Mouse (Mus musculus): Measurements from ENCODE around the gene Slc7a14. TPM values are rescaled to one million over a fixed set of nuclear protein-coding genes. Genes with fewer than 3 reads are reported as not detected.

The Slc7a14 gene
- polyA plus RNA-seq, 1 experiment, result 0.05 TPM

- TF ChIP-seq CTCF (IDR thresholded peaks at IDR 0.05; ENCODE audit: insufficient read depth, low read length), result no peak
- TF ChIP-seq POLR2A (IDR thresholded peaks at IDR 0.05; ENCODE audit: borderline replicate concordance, extremely low read depth, low read depth, low read length), result no peak
- 65% methylated on average over 17 of the region's 17 CpGs for WGBS
- H3K4me1 ChIP-seq (ENCODE audit: control insufficient read depth, insufficient read depth, low read length), result no peaks in the 10 kb centered on the region
- H3K4me3 ChIP-seq (replicated peaks; ENCODE audit: extremely low read depth, low read depth, low read length), result no peak overlapping the region
- no peak for DNase-seq
These were observed 110.9 kb downstream of the Slc7a14 start for GRCm38 (mm10) chr3:31199162-31199877.

- no peak for TF ChIP-seq POLR2A (IDR thresholded peaks at IDR 0.05; ENCODE audit: borderline replicate concordance, extremely low read depth, low read depth, low read length)
- TF ChIP-seq CTCF (IDR thresholded peaks at IDR 0.05; ENCODE audit: insufficient read depth, low read length), result no peak
- no peaks in the 10 kb centered on the region for H3K4me1 ChIP-seq (ENCODE audit: control insufficient read depth, insufficient read depth, low read length)
- no peak for DNase-seq
- no peak overlapping the region for H3K4me3 ChIP-seq (replicated peaks; ENCODE audit: extremely low read depth, low read depth, low read length)
- WGBS, result 46% methylated on average over 10 of the region's 10 CpGs
These were observed 118.8 kb downstream of the Slc7a14 start for GRCm38 (mm10) chr3:31191402-31191801.

GRCm38 (mm10) chr3:31190342-31190741, 119.8 kb downstream of the Slc7a14 start:
- no peak for DNase-seq
- TF ChIP-seq CTCF (IDR thresholded peaks at IDR 0.05; ENCODE audit: insufficient read depth, low read length), result no peak
- no peak for TF ChIP-seq POLR2A (IDR thresholded peaks at IDR 0.05; ENCODE audit: borderline replicate concordance, extremely low read depth, low read depth, low read length)
- 88% methylated on average over 7 of the region's 7 CpGs for WGBS
- no peaks in the 10 kb centered on the region for H3K4me1 ChIP-seq (ENCODE audit: control insufficient read depth, insufficient read depth, low read length)
- H3K4me3 ChIP-seq (replicated peaks; ENCODE audit: extremely low read depth, low read depth, low read length), result no peak overlapping the region

- DNase-seq, result no peak
- WGBS, result 57% methylated on average over 12 of the region's 12 CpGs
- no peaks in the 10 kb centered on the region for H3K4me1 ChIP-seq (ENCODE audit: control insufficient read depth, insufficient read depth, low read length)
- H3K4me3 ChIP-seq (replicated peaks; ENCODE audit: extremely low read depth, low read depth, low read length), result no peak overlapping the region
- no peak for TF ChIP-seq POLR2A (IDR thresholded peaks at IDR 0.05; ENCODE audit: borderline replicate concordance, extremely low read depth, low read depth, low read length)
- TF ChIP-seq CTCF (IDR thresholded peaks at IDR 0.05; ENCODE audit: insufficient read depth, low read length), result no peak
These were observed 143.8 kb downstream of the Slc7a14 start for GRCm38 (mm10) chr3:31166365-31166871.

GRCm38 (mm10) chr3:31165803-31166202, 144.4 kb downstream of the Slc7a14 start:
- no peak for TF ChIP-seq POLR2A (IDR thresholded peaks at IDR 0.05; ENCODE audit: borderline replicate concordance, extremely low read depth, low read depth, low read length)
- TF ChIP-seq CTCF (IDR thresholded peaks at IDR 0.05; ENCODE audit: insufficient read depth, low read length), result no peak
- WGBS, result 75% methylated on average over 3 of the region's 3 CpGs
- Histone ChIP-seq H3K4me1 (ENCODE audit: control insufficient read depth, insufficient read depth, low read length) (no peaks in the 10 kb centered on the region), H3K4me3 (replicated peaks; ENCODE audit: extremely low read depth, low read depth, low read length) (no peak overlapping the region)
- no peak for DNase-seq

- WGBS, result 90% methylated on average over 14 of the region's 14 CpGs
- no peak for DNase-seq
- TF ChIP-seq CTCF (IDR thresholded peaks at IDR 0.05; ENCODE audit: insufficient read depth, low read length), result no peak
- TF ChIP-seq POLR2A (IDR thresholded peaks at IDR 0.05; ENCODE audit: borderline replicate concordance, extremely low read depth, low read depth, low read length), result no peak
- Histone ChIP-seq H3K4me3 (replicated peaks; ENCODE audit: extremely low read depth, low read depth, low read length) (no peak overlapping the region), H3K4me1 (ENCODE audit: control insufficient read depth, insufficient read depth, low read length) (no peaks in the 10 kb centered on the region)
These were observed 147.3 kb downstream of the Slc7a14 start for GRCm38 (mm10) chr3:31162860-31163259.

- Histone ChIP-seq H3K4me3 (replicated peaks; ENCODE audit: extremely low read depth, low read depth, low read length) (no peak overlapping the region), H3K4me1 (ENCODE audit: control insufficient read depth, insufficient read depth, low read length) (no peaks in the 10 kb centered on the region)
- WGBS, result 50% methylated on average over 6 of the region's 6 CpGs
- no peak for TF ChIP-seq POLR2A (IDR thresholded peaks at IDR 0.05; ENCODE audit: borderline replicate concordance, extremely low read depth, low read depth, low read length)
- TF ChIP-seq CTCF (IDR thresholded peaks at IDR 0.05; ENCODE audit: insufficient read depth, low read length), result no peak
- no peak for DNase-seq
These were observed 148.8 kb downstream of the Slc7a14 start for GRCm38 (mm10) chr3:31161336-31161735.

GRCm38 (mm10) chr3:31160046-31160445, 150.1 kb downstream of the Slc7a14 start:
- Histone ChIP-seq H3K4me3 (replicated peaks; ENCODE audit: extremely low read depth, low read depth, low read length) (no peak overlapping the region), H3K4me1 (ENCODE audit: control insufficient read depth, insufficient read depth, low read length) (no peaks in the 10 kb centered on the region)
- WGBS, result 67% methylated on average over 10 of the region's 10 CpGs
- DNase-seq, result no peak
- TF ChIP-seq POLR2A (IDR thresholded peaks at IDR 0.05; ENCODE audit: borderline replicate concordance, extremely low read depth, low read depth, low read length) (no peak), CTCF (IDR thresholded peaks at IDR 0.05; ENCODE audit: insufficient read depth, low read length) (no peak)

GRCm38 (mm10) chr3:31157776-31158175, 152.4 kb downstream of the Slc7a14 start:
- TF ChIP-seq CTCF (IDR thresholded peaks at IDR 0.05; ENCODE audit: insufficient read depth, low read length) (no peak), POLR2A (IDR thresholded peaks at IDR 0.05; ENCODE audit: borderline replicate concordance, extremely low read depth, low read depth, low read length) (no peak)
- Histone ChIP-seq H3K4me3 (replicated peaks; ENCODE audit: extremely low read depth, low read depth, low read length) (no peak overlapping the region), H3K4me1 (ENCODE audit: control insufficient read depth, insufficient read depth, low read length) (no peaks in the 10 kb centered on the region)
- no peak for DNase-seq
- WGBS, result 59% methylated on average over 15 of the region's 15 CpGs

GRCm38 (mm10) chr3:31156126-31156525, 154.1 kb downstream of the Slc7a14 start:
- no peak for DNase-seq
- TF ChIP-seq CTCF (IDR thresholded peaks at IDR 0.05; ENCODE audit: insufficient read depth, low read length), result no peak
- no peak for TF ChIP-seq POLR2A (IDR thresholded peaks at IDR 0.05; ENCODE audit: borderline replicate concordance, extremely low read depth, low read depth, low read length)
- WGBS, result 71% methylated on average over 3 of the region's 3 CpGs
- H3K4me3 ChIP-seq (replicated peaks; ENCODE audit: extremely low read depth, low read depth, low read length), result no peak overlapping the region
- no peaks in the 10 kb centered on the region for H3K4me1 ChIP-seq (ENCODE audit: control insufficient read depth, insufficient read depth, low read length)

Other genes starting within 250 kb of the Slc7a14 start
- 6.9 and 11.1 TPM in 2 replicates for gene Skil, start 215.3 kb downstream of the Slc7a14 start, polyA plus RNA-seq (2012; rRNA removed)
- 0.80 and 1.3 TPM in 2 replicates for gene Cldn11, start 160.5 kb downstream of the Slc7a14 start, polyA plus RNA-seq (2012; rRNA removed)